ENCODE assay signal across 8 mouse cellular contexts in the genomic region with DNA sequence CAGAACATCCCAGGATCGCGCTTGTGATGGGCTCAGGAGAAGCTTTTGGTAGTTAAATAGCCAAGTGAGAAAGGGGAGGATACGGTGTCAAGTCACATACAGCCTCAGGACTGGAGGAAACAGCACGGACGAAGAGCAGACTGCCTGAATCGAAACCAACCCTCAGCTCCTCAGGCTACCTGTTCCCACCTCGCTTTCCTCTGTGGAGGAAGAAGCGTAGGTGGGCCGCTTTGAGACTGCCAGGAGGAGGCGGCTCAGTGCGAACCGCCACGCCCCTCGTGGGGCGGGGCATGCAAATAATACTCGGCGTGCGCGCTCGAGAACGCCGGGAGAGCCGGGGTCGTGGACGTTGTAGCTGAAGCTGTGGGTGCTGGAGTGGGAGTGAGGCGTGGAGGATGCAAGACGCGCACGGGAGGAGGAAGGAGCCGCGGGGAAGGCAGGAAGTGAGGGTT. TPM values are rescaled to one million over a fixed set of nuclear protein-coding genes. Genes with fewer than 3 reads are reported as not detected.
DNase-seq lines count a peak whose midpoint lies in the region; ATAC-seq lines count a peak whose summit lies in the region.
"Not testable (repeated sequence)": the region's sequence is repeated elsewhere in the genome, so short reads cannot be mapped to it uniquely, and the experiment has no call there.

No protein-coding gene starts in this region.

- H3K4me3 ChIP-seq in lung, embryonic 16.5 days (ENCODE audit: low read length), result peak overlapping the region; percentile 52

- H3K9ac ChIP-seq in lung, embryonic 16.5 days (ENCODE audit: low read length), result peak overlapping the region; percentile 41

- H3K9me3 ChIP-seq in lung, embryonic 16.5 days (ENCODE audit: control insufficient read depth, low read length), result not testable (repeated sequence)

- H3K4me2 ChIP-seq in lung, embryonic 16.5 days (ENCODE audit: low read depth, low read length), result peak overlapping the region; percentile 65

- H3K4me1 ChIP-seq in lung, embryonic 16.5 days (replicated peaks; ENCODE audit: control insufficient read depth, insufficient read depth, low read length), result not testable (repeated sequence)

- not testable (repeated sequence) for H3K36me3 ChIP-seq in lung, embryonic 16.5 days (ENCODE audit: control insufficient read depth, insufficient read depth, low read length)

- peaks cover 12% of the 10 kb centered on the region; the same call in 1 of the 2 replicates for H3K27me3 ChIP-seq in lung, embryonic 16.5 days (ENCODE audit: control insufficient read depth, insufficient read depth, low read depth, low read length)

- not testable (repeated sequence) for H3K27ac ChIP-seq in lung, embryonic 16.5 days (ENCODE audit: low read length)

- under 1% methylated on average over 25 of the region's 31 CpGs for WGBS in lung, embryonic 16.5 days

- ATAC-seq in hematopoietic stem cell, adult 5-6 weeks (replicated peaks in 1 of 2; ENCODE audit: insufficient read depth in 1 of 2, low FRiP score in 2 of 2, low TSS enrichment in 1 of 2, low read depth in 1 of 2, poor library complexity in 2 of 2, severe bottlenecking in 2 of 2), result peak; percentile 88 to 90
- peak; percentile 90 for ATAC-seq in lung, embryonic 16.5 days (ENCODE audit: low read depth)

- peak; percentile 49 for DNase-seq in MEL-GATA-1-ER (ENCODE audit: extremely low read depth, low read depth)
- peak; percentile 85 for DNase-seq in cerebellum, adult 8-10 months
- DNase-seq in forelimb bud, embryonic 11.5 days (ENCODE audit: low read depth, low spot score), result peak; percentile 88
- DNase-seq in layer of hippocampus, adult 9-11 months, result peak; percentile 84
- DNase-seq in ovary, postnatal 10 days (ENCODE audit: low spot score), result peak; percentile 58
- peak; percentile 71 to 84 for DNase-seq in thymus, postnatal 10 days (ENCODE audit: low spot score in 2 of 2)

RNA-seq across cellular contexts. Expression of gene Mreg, which starts 13.6 kb away (rescaled TPM):
- not detected in 2 replicates for total RNA-seq in hematopoietic stem cell, adult 5-6 weeks (2017)
- polyA plus RNA-seq in lung, embryonic 16.5 days (2015; fragmentation: Nextera tagmentation; extraction: Ambion mirVana), result 2.7 and 3.3 TPM in 2 replicates

RNA-seq across cellular contexts. Expression of gene Pecr, which starts 58.4 kb away (rescaled TPM):
- total RNA-seq in hematopoietic stem cell, adult 5-6 weeks (2017), result 10.5 and 10.9 TPM in 2 replicates
- polyA plus RNA-seq in lung, embryonic 16.5 days (2015; fragmentation: Nextera tagmentation; extraction: Ambion mirVana), result 20.3 and 20.7 TPM in 2 replicates

RNA-seq across cellular contexts. Expression of gene Tmem169, which starts 58.4 kb away (rescaled TPM):
- total RNA-seq in hematopoietic stem cell, adult 5-6 weeks (2017), result not detected in 2 replicates
- 0.87 and 1.3 TPM in 2 replicates for polyA plus RNA-seq in lung, embryonic 16.5 days (2015; fragmentation: Nextera tagmentation; extraction: Ambion mirVana)
